Mouse (Mus musculus): ENCODE data around the gene Slc41a1.
"Not testable (repeated sequence)": the region's sequence is repeated elsewhere in the genome, so short reads cannot be mapped to it uniquely, and the experiment has no call there.

The Slc41a1 gene

GRCm38 (mm10) chr1:131827207-131827786 lies at the start of gene Slc41a1:
TSS of gene Slc41a1 (plus strand) at chr1:131827493.
- no peak for DNase-seq

- DNase-seq: no peak
Observed at GRCm38 (mm10) chr1:131794591-131794990, 32.7 kb upstream of the Slc41a1 start.

GRCm38 (mm10) chr1:131795171-131795570 lies 32.1 kb upstream of the Slc41a1 start:
- no peak for DNase-seq

- DNase-seq: peak; percentile 25 to 32
Observed at GRCm38 (mm10) chr1:131797202-131797909, 29.9 kb upstream of the Slc41a1 start, which contains the start of gene Pm20d1. TSS of gene Pm20d1 (plus strand) at chr1:131797381.

GRCm38 (mm10) chr1:131800001-131800400 lies 27.3 kb upstream of the Slc41a1 start:
- no peak for DNase-seq

- DNase-seq: no peak
Observed at GRCm38 (mm10) chr1:131801071-131801470, 26.2 kb upstream of the Slc41a1 start.

- DNase-seq: peak; percentile 27 to 47
Observed at GRCm38 (mm10) chr1:131802652-131803051, 24.6 kb upstream of the Slc41a1 start.

GRCm38 (mm10) chr1:131804166-131804565 lies 23.1 kb upstream of the Slc41a1 start:
- DNase-seq: no peak

- no peak for DNase-seq
Observed at GRCm38 (mm10) chr1:131808986-131809385, 18.3 kb upstream of the Slc41a1 start.

GRCm38 (mm10) chr1:131809651-131810050 lies 17.6 kb upstream of the Slc41a1 start:
- no peak for DNase-seq

GRCm38 (mm10) chr1:131811393-131811792 lies 15.9 kb upstream of the Slc41a1 start:
- no peak for DNase-seq

GRCm38 (mm10) chr1:131812006-131812405 lies 15.3 kb upstream of the Slc41a1 start:
- no peak for DNase-seq

- DNase-seq: no peak
Observed at GRCm38 (mm10) chr1:131812631-131813295, 14.5 kb upstream of the Slc41a1 start.

GRCm38 (mm10) chr1:131813731-131814130 lies 13.6 kb upstream of the Slc41a1 start:
- DNase-seq: no peak

GRCm38 (mm10) chr1:131814191-131814590 lies 13.1 kb upstream of the Slc41a1 start:
- DNase-seq: no peak

GRCm38 (mm10) chr1:131816886-131817285 lies 10.4 kb upstream of the Slc41a1 start:
- no peak for DNase-seq

GRCm38 (mm10) chr1:131820353-131820752 lies 6.9 kb upstream of the Slc41a1 start:
- not testable (repeated sequence) for DNase-seq

- no peak for DNase-seq
Observed at GRCm38 (mm10) chr1:131820887-131821328, 6.4 kb upstream of the Slc41a1 start.

- DNase-seq: no peak
Observed at GRCm38 (mm10) chr1:131822292-131822691, 5.0 kb upstream of the Slc41a1 start.

- no peak for DNase-seq
Observed at GRCm38 (mm10) chr1:131822856-131823492, 4.3 kb upstream of the Slc41a1 start.

GRCm38 (mm10) chr1:131823563-131823962 lies 3.7 kb upstream of the Slc41a1 start:
- no peak for DNase-seq

GRCm38 (mm10) chr1:131824528-131825181 lies 2.6 kb upstream of the Slc41a1 start:
- DNase-seq: no peak

- DNase-seq: peak; percentile 98 to 99
Observed at GRCm38 (mm10) chr1:131827787-131828258, 530 bp downstream of the Slc41a1 start.
